Mouse (Mus musculus) testis, adult 2 months (tissue): ENCODE data around the gene Gtf3c5. TPM values are rescaled to one million over a fixed set of nuclear protein-coding genes. Genes with fewer than 3 reads are reported as not detected.

Experiments used
- H3K27ac ChIP-seq: fragments of 200-500 bp; 2 replicates; pipeline ENCODE4 v1.5.1; 2012; ENCODE audit warnings: low read depth, low read length; ENCODE audit not compliant: control insufficient read depth, insufficient read depth
- H3K27me3 ChIP-seq: fragments of 200-500 bp; 2 replicates; pipeline ENCODE4 v1.6.1; 2012; ENCODE audit warnings: mild to moderate bottlenecking, low read length, moderate library complexity; ENCODE audit not compliant: control insufficient read depth, insufficient read depth
- H3K36me3 ChIP-seq: fragments of 200-500 bp; 2 replicates; pipeline ENCODE4 v1.6.1; 2012; ENCODE audit warnings: mild to moderate bottlenecking, low read length; ENCODE audit not compliant: control insufficient read depth, insufficient read depth
- H3K4me1 ChIP-seq: fragments of 200-500 bp; 2 replicates; pipeline ENCODE4 v1.6.1; 2012; ENCODE audit warnings: low read length; ENCODE audit not compliant: control insufficient read depth, insufficient read depth
- H3K4me3 ChIP-seq: fragments of 200-500 bp; 2 replicates; pipeline ENCODE4 v1.5.1; 2012; ENCODE audit warnings: low read depth, mild to moderate bottlenecking, low read length, moderate library complexity, mixed read lengths; ENCODE audit not compliant: control insufficient read depth
- CTCF ChIP-seq: fragments of 200-500 bp; IDR thresholded peaks from 2 replicates; pipeline ENCODE4 v1.5.1; 2012; ENCODE audit warnings: low read depth, mild to moderate bottlenecking, inconsistent platforms, low read length, moderate library complexity; ENCODE audit not compliant: control insufficient read depth, insufficient read depth, insufficient replicate concordance
- POLR2A ChIP-seq: fragments of 200-500 bp; IDR thresholded peaks from 2 replicates; pipeline ENCODE4 v1.6.1; 2012; ENCODE audit warnings: low read depth, mild to moderate bottlenecking, inconsistent platforms, low read length, moderate library complexity; ENCODE audit not compliant: control insufficient read depth
- polyA plus RNA-seq: library from polyadenylated mRNA; depleted of rRNA; stranded (reverse); fragments of >200 nt; gene quantifications from 2 replicates; pipeline ENCODE4 v1.2.3, GENCODE M21; 2012

Gtf3c5 gene
- polyA plus RNA-seq, 1 experiment, result 17.3 TPM

- Histone ChIP-seq H3K36me3 (peaks cover 11% of the 10 kb centered on the region), H3K4me3 (no peak overlapping the region), H3K4me1 (no peaks in the 10 kb centered on the region; the same call in 1 of the 2 replicates), H3K27me3 (no peaks in the 10 kb centered on the region), H3K27ac (no peak overlapping the region)
- TF ChIP-seq POLR2A (no peak), CTCF (no peak)
Observed at GRCm38 (mm10) chr2:28543894-28544293, 39.7 kb downstream of the Gtf3c5 start.

GRCm38 (mm10) chr2:28540587-28541227 lies 42.8 kb downstream of the Gtf3c5 start:
- no peak overlapping the region for H3K27ac ChIP-seq
- H3K36me3 ChIP-seq, result peaks cover 7% of the 10 kb centered on the region
- H3K4me3 ChIP-seq, result no peak overlapping the region
- no peaks in the 10 kb centered on the region; the same call in 1 of the 2 replicates for H3K4me1 ChIP-seq
- TF ChIP-seq POLR2A, result no peak
- no peak for TF ChIP-seq CTCF
- no peaks in the 10 kb centered on the region for H3K27me3 ChIP-seq

- Histone ChIP-seq H3K4me3 (no peak overlapping the region), H3K4me1 (no peaks in the 10 kb centered on the region; the same call in 1 of the 2 replicates), H3K36me3 (peaks cover 7% of the 10 kb centered on the region), H3K27me3 (no peaks in the 10 kb centered on the region), H3K27ac (no peak overlapping the region)
- TF ChIP-seq CTCF, result no peak
- TF ChIP-seq POLR2A, result no peak
Observed at GRCm38 (mm10) chr2:28539949-28540348, 43.6 kb downstream of the Gtf3c5 start.

GRCm38 (mm10) chr2:28539206-28539605 lies 44.3 kb downstream of the Gtf3c5 start:
- TF ChIP-seq CTCF (no peak), POLR2A (no peak)
- H3K4me1 ChIP-seq, result no peaks in the 10 kb centered on the region; the same call in 1 of the 2 replicates
- H3K4me3 ChIP-seq, result no peak overlapping the region
- H3K27ac ChIP-seq, result no peak overlapping the region
- H3K36me3 ChIP-seq, result peaks cover 7% of the 10 kb centered on the region
- no peaks in the 10 kb centered on the region for H3K27me3 ChIP-seq

GRCm38 (mm10) chr2:28538817-28539128 lies 44.8 kb downstream of the Gtf3c5 start:
- H3K4me1 ChIP-seq, result peaks cover 2% of the 10 kb centered on the region; the same call in 1 of the 2 replicates
- TF ChIP-seq POLR2A (no peak), CTCF (no peak)
- no peaks in the 10 kb centered on the region for H3K27me3 ChIP-seq
- no peak overlapping the region for H3K27ac ChIP-seq
- no peak overlapping the region for H3K4me3 ChIP-seq
- peaks cover 5% of the 10 kb centered on the region for H3K36me3 ChIP-seq

GRCm38 (mm10) chr2:28537995-28538816 lies 45.3 kb downstream of the Gtf3c5 start:
- Histone ChIP-seq H3K27me3 (no peaks in the 10 kb centered on the region), H3K4me3 (no peak overlapping the region), H3K4me1 (peaks cover 2% of the 10 kb centered on the region; the same call in 1 of the 2 replicates), H3K36me3 (peaks cover 3% of the 10 kb centered on the region), H3K27ac (no peak overlapping the region)
- no peak for TF ChIP-seq POLR2A
- TF ChIP-seq CTCF, result no peak

- peaks cover 3% of the 10 kb centered on the region for H3K36me3 ChIP-seq
- peaks cover 4% of the 10 kb centered on the region for H3K4me1 ChIP-seq
- H3K27ac ChIP-seq, result no peak overlapping the region
- no peak for TF ChIP-seq CTCF
- TF ChIP-seq POLR2A, result no peak
- no peak overlapping the region for H3K4me3 ChIP-seq
- H3K27me3 ChIP-seq, result no peaks in the 10 kb centered on the region
Observed at GRCm38 (mm10) chr2:28537634-28537920, 46.0 kb downstream of the Gtf3c5 start.
